Comparison of ENCODE assay signal across 25 mouse cellular contexts in genomic region chr1:12620825-12621224, GRCm38 (mm10).
DNase-seq lines count a peak whose midpoint lies in the region; ATAC-seq and TF ChIP-seq lines count a peak whose summit lies in the region.
"Had no signal": no experiment of that assay in that cellular context is flagged by ENCODE, and none has a peak within 500 bp of the region (broad histone marks: within the 10 kb centered on the region; RNA-seq: fewer than 3 reads in every experiment).

No protein-coding gene starts in this region.

- no peak overlapping the region for H3K4me3 ChIP-seq in lung, postnatal 0 days (ENCODE audit: low read depth, low read length)
- no peak overlapping the region for H3K4me3 ChIP-seq in myocyte
- H3K4me3 ChIP-seq: gastrocnemius, adult 2 months; heart, embryonic 12.5 days; heart, embryonic 15.5 days; hindbrain, embryonic 10.5 days; hindbrain, embryonic 13.5 days had no signal

- H3K9ac ChIP-seq in lung, postnatal 0 days (replicated peaks; ENCODE audit: low read depth) = no peak overlapping the region
- H3K9ac ChIP-seq: forebrain, postnatal 0 days; heart, embryonic 12.5 days; heart, embryonic 15.5 days; hindbrain, embryonic 13.5 days had no signal

- CTCF ChIA-PET in Patski (lab: Charles Lee) = interaction anchor here (1.1 to 1.6 kb wide), 2 partner anchors 10 to 202 kb away, joined by 3 to 4 read pairs; no protein-coding TSS in a partner anchor

- POLR2A ChIA-PET in Patski (lab: Charles Lee) = interaction anchor here (0.6 kb wide), 1 partner anchor 328 kb away, joined by 4 read pairs; no protein-coding TSS in a partner anchor

- H3K27me3 ChIP-seq in lung, postnatal 0 days (replicated peaks; ENCODE audit: insufficient read depth, low read length) = no peaks in the 10 kb centered on the region
- H3K27me3 ChIP-seq in Patski (no peaks in the 10 kb centered on the region), myocyte (ENCODE audit: control insufficient read depth, insufficient read depth, insufficient read length) (no peaks in the 10 kb centered on the region)
- H3K27me3 ChIP-seq: heart, embryonic 12.5 days; heart, embryonic 15.5 days; hindbrain, embryonic 13.5 days had no signal

- no peak for TF ChIP-seq CTCF in lung, postnatal 0 days (IDR thresholded peaks at IDR 0.05)
- TF ChIP-seq CTCF in Patski (IDR thresholded peaks at IDR 0.05) = no peak

- no peaks in the 10 kb centered on the region for H3K4me1 ChIP-seq in lung, postnatal 0 days (ENCODE audit: insufficient read depth, low read depth, low read length)
- H3K4me1 ChIP-seq: heart, embryonic 15.5 days; hindbrain, embryonic 10.5 days; hindbrain, embryonic 13.5 days had no signal

- H3K9me3 ChIP-seq in lung, postnatal 0 days (ENCODE audit: low read length) = no peaks in the 10 kb centered on the region
- H3K9me3 ChIP-seq: heart, embryonic 12.5 days; heart, embryonic 15.5 days; hindbrain, embryonic 10.5 days; hindbrain, embryonic 13.5 days had no signal

- intact Hi-C loops in gastrocnemius, postnatal 36 days (cut with DNase I) = no loop called here

- peak; percentile 80 for ATAC-seq in lung, postnatal 0 days
- ATAC-seq in Patski = peak; percentile 77
- ATAC-seq: CD4-positive, CD25-positive, alpha-beta regulatory T cell, adult 4 months; forebrain, embryonic 14.5 days; hindbrain, embryonic 16.5 days had no signal

- in situ Hi-C loops in Patski (cut with MboI; ENCODE audit: low pct_unique_long_range_greater_than_20kb) = no loop called here

- WGBS in lung, postnatal 0 days = 59% methylated on average over 6 of the region's 6 CpGs

- no peak for TF ChIP-seq POLR2A in myocyte (IDR thresholded peaks at IDR 0.05; ENCODE audit: insufficient read length, low read depth)

- peak; percentile 54 for DNase-seq in lung, postnatal 0 days (ENCODE audit: low spot score)
- DNase-seq in lung, postnatal 14 days = no peak
- DNase-seq in 3134 (ENCODE audit: extremely low read depth, insufficient read length, low spot score) (peak; percentile 44), Patski (ENCODE audit: low read depth, low spot score) (no peak)
- DNase-seq in cerebellum, adult 9-10 months = no peak
- DNase-seq in gastrocnemius, postnatal 36 days = no peak
- DNase-seq: adrenal gland, postnatal 10 days; B cell, adult 2 months; cerebellum, adult 11 months; cerebellum, adult 2 months; cerebellum, postnatal 10 days; forebrain, postnatal 0 days; gastrocnemius, adult 2 months; gastrocnemius, postnatal 14 days; heart, adult 18-20 months; heart, postnatal 10 days; heart, postnatal 36 days had no signal

- H3ac ChIP-seq in myocyte (ENCODE audit: control insufficient read depth, insufficient read length) = no peak overlapping the region

- no peaks in the 10 kb centered on the region for H3K36me3 ChIP-seq in lung, postnatal 0 days (ENCODE audit: insufficient read depth, low read length)
- H3K36me3 ChIP-seq in myocyte (ENCODE audit: control insufficient read depth, insufficient read depth) = no peaks in the 10 kb centered on the region
- H3K36me3 ChIP-seq: heart, embryonic 12.5 days; heart, embryonic 15.5 days; hindbrain, embryonic 10.5 days; hindbrain, embryonic 13.5 days had no signal

- H3K79me2 ChIP-seq in myocyte (ENCODE audit: control insufficient read depth, insufficient read depth) = no peaks in the 10 kb centered on the region

- TF ChIP-seq EP300 in lung, postnatal 0 days (IDR thresholded peaks at IDR 0.05) = no peak

- H3K4me2 ChIP-seq in lung, postnatal 0 days (replicated peaks; ENCODE audit: low read depth, low read length) = no peak overlapping the region
- peak overlapping the region; percentile 57 for H3K4me2 ChIP-seq in myocyte (ENCODE audit: low read depth)
- H3K4me2 ChIP-seq: heart, embryonic 12.5 days; heart, embryonic 15.5 days; hindbrain, embryonic 13.5 days had no signal

- no peak overlapping the region for H3K27ac ChIP-seq in lung, postnatal 0 days (ENCODE audit: low read length)
- H3K27ac ChIP-seq: gastrocnemius, adult 2 months; heart, embryonic 15.5 days; hindbrain, embryonic 10.5 days; hindbrain, embryonic 13.5 days had no signal

TF ChIP-seq in myocyte, 11 proteins besides CTCF, POLR2A, EP300 and RAD21:
- TF ChIP-seq SRF (IDR thresholded peaks at IDR 0.05; ENCODE audit: control insufficient read depth, insufficient read length, low read depth) = no peak
- peak; percentile 80 for TF ChIP-seq USF1 (IDR thresholded peaks at IDR 0.05; ENCODE audit: low read depth)
- no peak for TF ChIP-seq TCF3 (IDR thresholded peaks at IDR 0.05; ENCODE audit: insufficient read length, low read depth)
- TF ChIP-seq MYOD1 (IDR thresholded peaks at IDR 0.05; ENCODE audit: control insufficient read depth in 1 of 3, insufficient read length in 2 of 3, low read depth in 2 of 3) = no peak
- TF ChIP-seq CEBPB (IDR thresholded peaks at IDR 0.05; ENCODE audit: insufficient read depth, poor library complexity, severe bottlenecking) = peak; percentile 62; the same call in 1 of the 2 replicates

Comparison
In these comparisons a context has a peak if more than half of its experiments do, and no peak if none do; other contexts are left out.
1. DNase-seq: peak in lung, postnatal 0 days (single experiment) and 3134 (single experiment); none in lung, postnatal 14 days (single experiment), Patski (single experiment), cerebellum, adult 9-10 months (single experiment) and gastrocnemius, postnatal 36 days (0 of 2).